Mouse (Mus musculus): ENCODE data around the gene Phf23. TPM values are rescaled to one million over a fixed set of nuclear protein-coding genes. Genes with fewer than 3 reads are reported as not detected.

Gene Phf23
- polyA plus RNA-seq, 1 experiment, result 21.2 TPM

- Histone ChIP-seq H3K36me3 (ENCODE audit: control insufficient read depth, insufficient read depth, low read length) (peaks cover 3% of the 10 kb centered on the region), H3K27me3 (ENCODE audit: control insufficient read depth, insufficient read depth, low read length) (no peaks in the 10 kb centered on the region), H3K4me3 (ENCODE audit: control insufficient read depth, low read depth, low read length) (peak overlapping the region; percentile 80), H3K4me1 (ENCODE audit: control insufficient read depth, insufficient read depth, low read length) (peaks cover 20% of the 10 kb centered on the region), H3K27ac (ENCODE audit: control insufficient read depth, insufficient read depth, low read depth, low read length) (peak overlapping the region; percentile 88)
- no peak for TF ChIP-seq POLR2A (IDR thresholded peaks at IDR 0.05; ENCODE audit: control insufficient read depth, low read depth, low read length)
- no peak for TF ChIP-seq CTCF (IDR thresholded peaks at IDR 0.05; ENCODE audit: control insufficient read depth, insufficient read depth, insufficient replicate concordance, low read depth, low read length)
Observed at GRCm38 (mm10) chr11:70001159-70001558, 5.6 kb downstream of the Phf23 start.

DNA sequence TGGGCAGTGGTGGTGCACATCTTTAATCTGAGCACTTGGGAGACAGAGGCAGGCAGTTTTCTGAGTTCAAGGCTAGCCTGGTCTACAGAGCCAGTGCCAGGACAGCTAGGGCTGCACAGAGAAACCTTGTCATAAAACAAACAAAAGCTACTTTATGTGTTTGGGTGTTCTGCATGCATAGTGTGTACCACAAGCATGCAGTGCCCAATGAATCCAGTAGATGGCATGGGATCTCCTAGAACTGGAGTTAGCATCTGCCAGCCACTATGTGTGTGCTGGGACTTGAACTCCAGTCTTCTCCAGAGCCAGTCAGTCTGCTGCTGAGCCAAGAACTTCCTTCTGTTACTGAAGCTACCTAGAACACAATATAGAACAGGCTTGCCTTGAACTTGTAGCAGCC is 6.3 kb downstream of the Phf23 start:
- no peak for TF ChIP-seq CTCF (IDR thresholded peaks at IDR 0.05; ENCODE audit: control insufficient read depth, insufficient read depth, insufficient replicate concordance, low read depth, low read length)
- TF ChIP-seq POLR2A (IDR thresholded peaks at IDR 0.05; ENCODE audit: control insufficient read depth, low read depth, low read length), result no peak
- Histone ChIP-seq H3K27ac (ENCODE audit: control insufficient read depth, insufficient read depth, low read depth, low read length) (no peak overlapping the region), H3K4me1 (ENCODE audit: control insufficient read depth, insufficient read depth, low read length) (peaks cover 20% of the 10 kb centered on the region), H3K27me3 (ENCODE audit: control insufficient read depth, insufficient read depth, low read length) (no peaks in the 10 kb centered on the region), H3K4me3 (ENCODE audit: control insufficient read depth, low read depth, low read length) (no peak overlapping the region), H3K36me3 (ENCODE audit: control insufficient read depth, insufficient read depth, low read length) (peaks cover 3% of the 10 kb centered on the region)

- Histone ChIP-seq H3K4me1 (ENCODE audit: control insufficient read depth, insufficient read depth, low read length) (peaks cover 18% of the 10 kb centered on the region), H3K36me3 (ENCODE audit: control insufficient read depth, insufficient read depth, low read length) (peaks cover 3% of the 10 kb centered on the region), H3K27me3 (ENCODE audit: control insufficient read depth, insufficient read depth, low read length) (no peaks in the 10 kb centered on the region), H3K4me3 (ENCODE audit: control insufficient read depth, low read depth, low read length) (no peak overlapping the region), H3K27ac (ENCODE audit: control insufficient read depth, insufficient read depth, low read depth, low read length) (no peak overlapping the region)
- TF ChIP-seq CTCF (IDR thresholded peaks at IDR 0.05; ENCODE audit: control insufficient read depth, insufficient read depth, insufficient replicate concordance, low read depth, low read length) (no peak), POLR2A (IDR thresholded peaks at IDR 0.05; ENCODE audit: control insufficient read depth, low read depth, low read length) (no peak)
Observed at GRCm38 (mm10) chr11:70002471-70002870, 6.9 kb downstream of the Phf23 start.

GRCm38 (mm10) chr11:70005521-70005920 is 9.9 kb downstream of the Phf23 start:
- no peaks in the 10 kb centered on the region; the same call in 1 of the 2 replicates for H3K4me1 ChIP-seq (ENCODE audit: control insufficient read depth, insufficient read depth, low read length)
- H3K27me3 ChIP-seq (ENCODE audit: control insufficient read depth, insufficient read depth, low read length), result no peaks in the 10 kb centered on the region
- no peak overlapping the region for H3K27ac ChIP-seq (ENCODE audit: control insufficient read depth, insufficient read depth, low read depth, low read length)
- H3K36me3 ChIP-seq (ENCODE audit: control insufficient read depth, insufficient read depth, low read length), result peaks cover 6% of the 10 kb centered on the region
- H3K4me3 ChIP-seq (ENCODE audit: control insufficient read depth, low read depth, low read length), result no peak overlapping the region
- no peak for TF ChIP-seq POLR2A (IDR thresholded peaks at IDR 0.05; ENCODE audit: control insufficient read depth, low read depth, low read length)
- TF ChIP-seq CTCF (IDR thresholded peaks at IDR 0.05; ENCODE audit: control insufficient read depth, insufficient read depth, insufficient replicate concordance, low read depth, low read length), result no peak; the same call in 1 of the 2 replicates

DNA sequence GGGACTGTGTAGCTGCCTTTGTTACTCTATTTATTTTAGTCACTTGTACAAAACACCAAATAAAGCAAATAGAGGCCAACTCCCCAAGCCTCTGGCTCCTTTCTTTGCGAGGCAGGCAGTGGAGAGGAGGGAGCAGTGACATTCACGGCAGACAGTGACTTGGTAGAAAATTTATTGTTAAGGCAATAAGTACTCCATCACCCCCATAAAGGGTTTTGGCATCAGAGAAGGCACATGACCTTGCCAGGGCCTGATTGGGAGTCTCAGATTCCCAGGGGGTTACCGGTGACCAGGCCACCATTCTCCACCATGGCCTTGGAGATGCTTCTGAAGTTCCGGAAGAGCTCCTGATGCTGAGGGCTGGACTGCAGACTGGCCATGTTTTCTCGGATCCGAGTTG is 14.5 kb downstream of the Phf23 start:
- H3K27ac ChIP-seq (ENCODE audit: control insufficient read depth, insufficient read depth, low read depth, low read length), result no peak overlapping the region
- peaks cover 6% of the 10 kb centered on the region for H3K36me3 ChIP-seq (ENCODE audit: control insufficient read depth, insufficient read depth, low read length)
- TF ChIP-seq POLR2A (IDR thresholded peaks at IDR 0.05; ENCODE audit: control insufficient read depth, low read depth, low read length) (no peak), CTCF (IDR thresholded peaks at IDR 0.05; ENCODE audit: control insufficient read depth, insufficient read depth, insufficient replicate concordance, low read depth, low read length) (no peak)
- no peak overlapping the region for H3K4me3 ChIP-seq (ENCODE audit: control insufficient read depth, low read depth, low read length)
- H3K4me1 ChIP-seq (ENCODE audit: control insufficient read depth, insufficient read depth, low read length), result peaks cover 7% of the 10 kb centered on the region
- no peaks in the 10 kb centered on the region for H3K27me3 ChIP-seq (ENCODE audit: control insufficient read depth, insufficient read depth, low read length)

GRCm38 (mm10) chr11:70010548-70010947 is 15.0 kb downstream of the Phf23 start:
- H3K4me3 ChIP-seq (ENCODE audit: control insufficient read depth, low read depth, low read length), result no peak overlapping the region
- no peak for TF ChIP-seq CTCF (IDR thresholded peaks at IDR 0.05; ENCODE audit: control insufficient read depth, insufficient read depth, insufficient replicate concordance, low read depth, low read length)
- no peak for TF ChIP-seq POLR2A (IDR thresholded peaks at IDR 0.05; ENCODE audit: control insufficient read depth, low read depth, low read length)
- no peak overlapping the region for H3K27ac ChIP-seq (ENCODE audit: control insufficient read depth, insufficient read depth, low read depth, low read length)
- peaks cover 9% of the 10 kb centered on the region for H3K4me1 ChIP-seq (ENCODE audit: control insufficient read depth, insufficient read depth, low read length)
- no peaks in the 10 kb centered on the region for H3K27me3 ChIP-seq (ENCODE audit: control insufficient read depth, insufficient read depth, low read length)
- H3K36me3 ChIP-seq (ENCODE audit: control insufficient read depth, insufficient read depth, low read length), result peaks cover 6% of the 10 kb centered on the region

DNA sequence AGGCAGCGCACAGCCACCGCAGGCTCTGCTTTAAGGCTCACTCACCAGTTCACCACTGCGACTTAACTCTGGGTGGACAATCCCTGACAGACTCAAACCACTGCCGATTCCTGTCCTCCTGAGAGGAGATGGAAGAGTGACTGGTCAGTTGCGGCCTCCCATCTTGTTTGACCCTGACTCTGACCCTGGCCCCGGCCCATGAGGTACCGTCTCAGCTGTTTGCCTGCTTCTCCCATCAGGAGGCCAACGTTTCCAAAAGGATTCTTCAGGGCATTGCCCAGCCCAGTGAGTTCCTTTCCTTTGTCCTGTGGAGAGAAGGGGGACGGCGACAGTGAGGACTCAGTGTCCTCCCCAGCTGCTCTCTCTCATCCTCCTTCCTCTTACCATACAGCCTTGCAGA is 15.4 kb downstream of the Phf23 start:
- Histone ChIP-seq H3K4me3 (ENCODE audit: control insufficient read depth, low read depth, low read length) (no peak overlapping the region), H3K27ac (ENCODE audit: control insufficient read depth, insufficient read depth, low read depth, low read length) (no peak overlapping the region), H3K36me3 (ENCODE audit: control insufficient read depth, insufficient read depth, low read length) (peaks cover 6% of the 10 kb centered on the region), H3K27me3 (ENCODE audit: control insufficient read depth, insufficient read depth, low read length) (no peaks in the 10 kb centered on the region), H3K4me1 (ENCODE audit: control insufficient read depth, insufficient read depth, low read length) (peaks cover 9% of the 10 kb centered on the region)
- TF ChIP-seq CTCF (IDR thresholded peaks at IDR 0.05; ENCODE audit: control insufficient read depth, insufficient read depth, insufficient replicate concordance, low read depth, low read length) (no peak), POLR2A (IDR thresholded peaks at IDR 0.05; ENCODE audit: control insufficient read depth, low read depth, low read length) (no peak)

DNA sequence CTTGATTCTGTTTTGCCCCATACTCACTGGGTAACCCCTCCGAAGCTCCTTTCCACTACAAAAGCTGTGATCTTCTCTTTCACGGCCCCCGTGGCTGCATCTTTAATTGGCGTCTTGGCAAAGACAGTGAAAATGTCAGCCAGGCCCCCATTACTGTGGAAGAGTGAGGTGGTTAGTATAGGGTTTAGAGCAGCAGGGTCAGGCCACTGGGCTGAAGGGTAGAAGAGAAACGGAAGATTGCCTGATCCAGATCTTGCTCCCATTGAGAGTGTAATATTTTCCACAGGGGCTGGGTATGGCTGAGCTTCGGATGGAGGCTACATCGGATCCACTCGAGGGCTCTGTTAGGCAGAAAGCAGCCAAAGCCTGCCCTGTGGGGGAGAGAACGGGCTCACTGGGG is 17.4 kb downstream of the Phf23 start:
- Histone ChIP-seq H3K4me3 (ENCODE audit: control insufficient read depth, low read depth, low read length) (no peak overlapping the region), H3K27me3 (ENCODE audit: control insufficient read depth, insufficient read depth, low read length) (no peaks in the 10 kb centered on the region), H3K27ac (ENCODE audit: control insufficient read depth, insufficient read depth, low read depth, low read length) (no peak overlapping the region), H3K4me1 (ENCODE audit: control insufficient read depth, insufficient read depth, low read length) (peaks cover 9% of the 10 kb centered on the region), H3K36me3 (ENCODE audit: control insufficient read depth, insufficient read depth, low read length) (peaks cover 5% of the 10 kb centered on the region)
- TF ChIP-seq CTCF (IDR thresholded peaks at IDR 0.05; ENCODE audit: control insufficient read depth, insufficient read depth, insufficient replicate concordance, low read depth, low read length) (no peak), POLR2A (IDR thresholded peaks at IDR 0.05; ENCODE audit: control insufficient read depth, low read depth, low read length) (no peak)

All from testis, adult 2 months (tissue).